Mouse (Mus musculus): Measurements from ENCODE around the gene Nxf1.

GRCm38 (mm10) chr19:8722559-8722906 is 34.3 kb upstream of the Nxf1 start:
- no peak for TF ChIP-seq CTCF (IDR thresholded peaks at IDR 0.05 in 2 of 3, conservative IDR thresholded peaks at IDR 0.05 in 1 of 3; ENCODE audit: control insufficient read depth in 1 of 3, insufficient read depth in 1 of 3, low read depth in 2 of 3, low read length in 3 of 3, poor library complexity in 1 of 3, severe bottlenecking in 1 of 3)
- no peak for TF ChIP-seq GATA1 (IDR thresholded peaks at IDR 0.05; ENCODE audit: low read depth, low read length)
- TF ChIP-seq KAT2A (conservative IDR thresholded peaks at IDR 0.05; ENCODE audit: low read depth, low read length), result no peak
- TF ChIP-seq RCOR1 (IDR thresholded peaks at IDR 0.05; ENCODE audit: low read depth, low read length), result no peak
- no peak for TF ChIP-seq RAD21 (IDR thresholded peaks at IDR 0.05; ENCODE audit: low read depth, low read length)
- no peak for TF ChIP-seq EP300 (IDR thresholded peaks at IDR 0.05; ENCODE audit: low read depth in 1 of 2, low read length in 2 of 2)
- no peak for TF ChIP-seq ELF1 (IDR thresholded peaks at IDR 0.05; ENCODE audit: low read depth, low read length)
- no peak for TF ChIP-seq MAZ (IDR thresholded peaks at IDR 0.05; ENCODE audit: low read depth, low read length)

Measured in MEL (cell line).